Mouse (Mus musculus): ENCODE measurements at regions not wholly inside any gene's neighbourhood (a gene's known extent, or its start where the extent isn't known, plus 50 kb on each side); places are given as distances from the start of the nearest gene placed in this dataset.
"Not testable (repeated sequence)": the region's sequence is repeated elsewhere in the genome, so short reads cannot be mapped to it uniquely, and the experiment has no call there.

DNA sequence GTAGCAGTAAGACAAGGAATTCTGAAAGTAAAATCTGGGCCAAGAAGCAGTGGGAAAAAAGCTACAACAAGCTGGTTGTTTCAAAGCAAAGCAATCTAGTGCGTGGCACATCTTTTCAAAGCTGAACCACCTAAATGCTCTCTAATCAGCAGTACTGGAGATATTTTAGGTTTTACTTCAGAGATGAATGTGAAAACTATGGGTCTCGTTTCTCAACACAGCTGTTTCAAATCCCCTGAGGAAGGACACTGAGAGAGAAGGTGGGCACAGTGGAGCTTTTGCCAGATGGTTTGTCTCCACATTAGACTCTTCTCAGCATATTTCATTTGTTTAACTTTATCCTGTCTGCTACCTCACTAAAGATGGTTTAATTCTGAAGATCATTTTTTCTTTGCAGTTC, 183.8 kb upstream of the Gria3 start:
- no peak for DNase-seq (ENCODE audit: low read depth, low spot score)
- no peaks in the 10 kb centered on the region for H3K27me3 ChIP-seq (ENCODE audit: control insufficient read depth, insufficient read depth, low read length, poor library complexity, severe bottlenecking)
- no peaks in the 10 kb centered on the region for H3K36me3 ChIP-seq (ENCODE audit: control insufficient read depth, insufficient read depth, low read length, poor library complexity, severe bottlenecking)

DNA sequence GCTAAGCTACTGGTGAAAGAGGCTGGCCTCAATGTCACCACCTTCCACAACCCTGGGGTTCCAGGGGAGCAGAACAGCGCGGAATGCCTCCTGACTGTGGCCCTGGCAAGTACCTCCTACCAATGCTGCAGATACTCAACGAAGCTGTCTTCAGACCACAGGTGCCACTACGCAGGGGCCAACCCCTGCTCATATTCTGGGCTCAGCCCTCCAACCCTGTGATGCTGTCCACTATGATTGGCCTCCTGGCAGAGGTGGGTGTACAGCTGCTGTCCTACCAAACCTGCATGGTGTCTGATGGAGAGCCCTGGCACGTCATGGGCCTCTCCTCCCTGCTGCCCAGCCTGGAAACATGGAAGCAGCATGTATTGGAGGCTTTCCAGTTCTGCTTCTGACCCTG, 150.9 kb upstream of the Gria3 start:
- not testable (repeated sequence) for DNase-seq (ENCODE audit: low read depth, low spot score); H3K27me3 ChIP-seq (ENCODE audit: control insufficient read depth, insufficient read depth, low read length, poor library complexity, severe bottlenecking); H3K36me3 ChIP-seq (ENCODE audit: control insufficient read depth, insufficient read depth, low read length, poor library complexity, severe bottlenecking)

DNA sequence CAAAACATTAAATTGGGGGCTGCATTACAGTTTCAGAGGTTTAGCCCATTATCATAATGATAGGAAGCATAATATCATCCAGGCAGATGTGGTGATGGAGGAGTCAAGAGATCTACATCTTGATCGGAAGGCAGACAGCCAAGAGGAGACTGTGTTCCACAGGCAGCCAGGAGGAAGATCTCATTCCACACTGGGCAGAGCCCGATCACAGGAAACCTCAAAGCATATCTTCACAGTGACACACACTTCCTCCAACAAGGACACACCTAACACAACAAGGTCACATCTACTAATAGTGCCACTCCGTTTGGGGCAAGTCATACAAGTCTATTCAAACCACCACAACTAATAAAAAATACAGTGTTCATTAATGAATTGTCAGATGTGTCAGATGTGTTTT, 147.7 kb upstream of the Gria3 start:
- Histone ChIP-seq H3K36me3 (ENCODE audit: control insufficient read depth, insufficient read depth, low read length, poor library complexity, severe bottlenecking) (no peaks in the 10 kb centered on the region), H3K27me3 (ENCODE audit: control insufficient read depth, insufficient read depth, low read length, poor library complexity, severe bottlenecking) (no peaks in the 10 kb centered on the region)
- DNase-seq (ENCODE audit: low read depth, low spot score), result no peak

DNA sequence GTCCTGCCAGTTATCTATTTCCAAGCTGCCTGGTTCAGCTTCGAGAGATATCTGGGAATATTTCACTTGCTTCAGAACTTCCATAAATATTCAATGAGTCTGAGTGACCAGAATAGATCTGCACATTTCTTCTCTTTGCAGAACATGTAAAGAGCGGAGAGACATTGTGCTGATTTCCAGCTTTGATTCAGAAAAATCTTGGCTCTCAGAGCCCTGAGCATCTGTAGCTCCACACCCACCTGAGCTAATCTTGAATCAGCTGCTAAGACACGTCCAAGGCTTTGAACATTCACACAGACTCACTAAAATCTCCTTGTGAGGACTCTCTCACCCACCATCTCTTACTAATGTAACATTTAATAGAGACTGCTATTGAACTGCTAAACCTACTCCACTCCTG, 146.0 kb upstream of the Gria3 start:
- Histone ChIP-seq H3K36me3 (ENCODE audit: control insufficient read depth, insufficient read depth, low read length, poor library complexity, severe bottlenecking) (no peaks in the 10 kb centered on the region), H3K27me3 (ENCODE audit: control insufficient read depth, insufficient read depth, low read length, poor library complexity, severe bottlenecking) (no peaks in the 10 kb centered on the region)
- no peak for DNase-seq (ENCODE audit: low read depth, low spot score)

DNA sequence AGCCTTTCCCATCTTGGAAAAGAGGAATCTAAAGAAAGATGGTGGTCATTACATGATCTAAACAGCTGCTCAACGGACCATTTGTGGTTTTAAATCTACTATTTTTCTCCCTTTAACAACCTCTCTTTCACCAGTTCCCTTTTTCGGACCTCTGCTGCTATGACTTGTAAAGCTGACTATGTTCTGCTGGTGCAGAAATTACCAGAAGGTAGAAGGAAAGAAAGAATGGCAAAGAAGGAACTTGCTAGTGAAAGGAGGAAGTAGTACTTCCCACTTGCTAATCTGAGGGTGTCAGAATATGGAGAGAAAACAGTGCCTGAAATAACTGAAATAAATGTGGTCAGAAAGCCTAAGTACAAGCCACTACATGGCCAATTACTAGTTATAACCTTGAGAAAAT, 109.6 kb upstream of the Gria3 start:
- peak; percentile 33 for DNase-seq (ENCODE audit: low read depth, low spot score)
- no peaks in the 10 kb centered on the region for H3K36me3 ChIP-seq (ENCODE audit: control insufficient read depth, insufficient read depth, low read length, poor library complexity, severe bottlenecking)

DNA sequence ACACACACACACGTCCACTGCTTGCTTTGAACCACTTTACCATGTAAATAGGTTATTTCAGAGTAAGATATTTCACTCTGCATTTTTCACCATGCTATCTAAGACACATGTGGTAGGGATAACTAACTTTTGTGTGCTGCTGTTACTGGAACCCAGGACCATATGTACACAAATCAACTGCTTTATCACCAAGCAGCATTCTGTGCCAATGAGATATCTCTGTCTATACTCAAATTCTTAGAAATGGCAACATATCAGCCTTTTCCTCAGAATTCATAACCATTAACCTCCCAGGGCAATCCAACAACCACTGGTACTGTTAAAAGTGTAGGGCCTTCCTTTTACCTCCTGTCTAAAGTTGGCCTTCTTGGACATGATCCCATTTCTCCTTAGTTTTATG, 84.2 kb upstream of the Gria3 start:
- DNase-seq (ENCODE audit: low read depth, low spot score), result no peak
- Histone ChIP-seq H3K36me3 (ENCODE audit: control insufficient read depth, insufficient read depth, low read length, poor library complexity, severe bottlenecking) (no peaks in the 10 kb centered on the region), H3K27me3 (ENCODE audit: control insufficient read depth, insufficient read depth, low read length, poor library complexity, severe bottlenecking) (no peaks in the 10 kb centered on the region)

More for the DNA sequence above, 109.6 kb upstream of the Gria3 start:
- H3K27me3 ChIP-seq (ENCODE audit: control insufficient read depth, insufficient read depth, low read length, poor library complexity, severe bottlenecking), result no peaks in the 10 kb centered on the region; the same call in 1 of the 2 replicates

DNA sequence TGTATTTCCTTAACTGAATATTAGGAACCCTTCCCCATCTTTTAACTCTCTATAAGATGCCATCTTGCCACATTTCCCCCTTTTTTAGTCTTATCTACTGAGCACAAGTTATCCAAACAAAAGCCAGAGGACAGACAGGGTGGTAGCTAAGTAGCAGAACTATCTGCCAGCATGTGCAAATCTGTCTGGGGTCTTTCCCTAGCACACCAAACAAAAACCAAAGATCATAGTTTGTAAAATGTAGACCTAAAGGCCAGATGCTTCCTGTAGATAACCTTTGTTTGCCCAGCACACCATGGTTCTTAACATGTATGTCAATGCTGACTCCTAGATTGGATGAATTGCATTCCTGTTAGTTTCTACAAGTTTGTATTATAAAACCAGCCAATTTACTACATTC, 82.9 kb upstream of the Gria3 start:
- H3K36me3 ChIP-seq (ENCODE audit: control insufficient read depth, insufficient read depth, low read length, poor library complexity, severe bottlenecking), result no peaks in the 10 kb centered on the region
- H3K27me3 ChIP-seq (ENCODE audit: control insufficient read depth, insufficient read depth, low read length, poor library complexity, severe bottlenecking), result no peaks in the 10 kb centered on the region
- no peak for DNase-seq (ENCODE audit: low read depth, low spot score)

DNA sequence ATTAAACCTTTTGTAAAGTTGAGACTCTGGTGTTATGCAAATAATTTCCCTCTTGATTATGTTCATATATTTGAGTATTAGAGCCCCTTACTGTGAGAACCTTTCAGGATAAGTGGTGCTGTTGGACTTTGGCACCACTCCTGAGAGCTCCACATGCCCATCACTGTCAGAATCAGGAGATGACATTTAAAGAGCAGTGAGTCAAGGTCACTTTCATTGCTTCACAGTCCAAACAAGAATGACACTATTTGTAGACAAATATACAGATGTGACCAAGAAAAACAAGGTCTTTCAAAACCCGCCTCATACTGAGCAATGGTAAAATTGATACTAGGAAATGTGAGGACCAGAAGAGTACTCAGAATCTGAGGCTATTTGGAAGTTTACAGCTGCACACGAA, 80.8 kb upstream of the Gria3 start:
- no peaks in the 10 kb centered on the region for H3K36me3 ChIP-seq (ENCODE audit: control insufficient read depth, insufficient read depth, low read length, poor library complexity, severe bottlenecking)
- no peaks in the 10 kb centered on the region for H3K27me3 ChIP-seq (ENCODE audit: control insufficient read depth, insufficient read depth, low read length, poor library complexity, severe bottlenecking)
- no peak for DNase-seq (ENCODE audit: low read depth, low spot score)

Measured in splenic B cell, adult 2 months (primary cell).